Mouse (Mus musculus) neural tube, embryonic 11.5 days (tissue): ENCODE measurements around the gene Arvcf. TPM values are rescaled to one million over a fixed set of nuclear protein-coding genes. Genes with fewer than 3 reads are reported as not detected.

ENCODE experiments used
- ATAC-seq: fragments of 200-750 bp; cut with Nextera tagmentation; 2 replicates; pipeline ENCODE4 v1.8.0; 2017; ENCODE audit warnings: moderate number of reproducible peaks, mild to moderate bottlenecking, moderate TSS enrichment, moderate library complexity; ENCODE audit not compliant: insufficient read depth, low FRiP score, low TSS enrichment
- DNase-seq: peaks from one replicate; pipeline ENCODE4 v3.0.0-alpha.2; 2015; ENCODE audit warnings: low spot score
- H3K27ac ChIP-seq: fragments of 300-500 bp; sonication (generic); 2 replicates; pipeline ENCODE4 v1.5.1; 2014; ENCODE audit warnings: low read depth, mild to moderate bottlenecking, low read length
- H3K27me3 ChIP-seq: fragments of 300-500 bp; sonication (generic); 2 replicates; pipeline ENCODE4 v1.6.1; 2014; ENCODE audit warnings: mild to moderate bottlenecking, low read length, mixed read lengths; ENCODE audit not compliant: control insufficient read depth, insufficient read depth
- H3K36me3 ChIP-seq: fragments of 300-500 bp; sonication (generic); 2 replicates; pipeline ENCODE4 v1.6.1; 2014; ENCODE audit warnings: mild to moderate bottlenecking, low read length, moderate library complexity, mixed read lengths; ENCODE audit not compliant: control insufficient read depth, insufficient read depth
- H3K4me1 ChIP-seq: fragments of 300-500 bp; sonication (generic); 2 replicates; pipeline ENCODE4 v1.6.1; 2014; ENCODE audit warnings: low read length, mixed read lengths; ENCODE audit not compliant: control insufficient read depth, insufficient read depth
- H3K4me2 ChIP-seq: fragments of 300-500 bp; sonication (generic); 2 replicates; pipeline ENCODE4 v1.6.1; 2014; ENCODE audit warnings: low read depth, mild to moderate bottlenecking, moderate library complexity
- H3K4me3 ChIP-seq: fragments of 300-500 bp; sonication (generic); 2 replicates; pipeline ENCODE4 v1.5.1; 2014; ENCODE audit warnings: low read depth, low read length
- H3K9ac ChIP-seq: fragments of 300-500 bp; sonication (generic); 2 replicates; pipeline ENCODE4 v1.6.1; 2014; ENCODE audit warnings: mild to moderate bottlenecking, low read length
- H3K9me3 ChIP-seq: fragments of 300-500 bp; sonication (generic); 2 replicates; pipeline ENCODE4 v1.6.1; 2016; ENCODE audit warnings: low read length; ENCODE audit not compliant: control insufficient read depth
- WGBS: fragments of 180-500 bp; shearing (Covaris S2); extraction: QIAGEN DNeasy Blood & Tissue Kit; methylation state at CpG from one replicate; pipeline ENCODE4 v1.1.7; 2014; 5-methylcytosine and 5-hydroxymethylcytosine counted together
- polyA plus RNA-seq: library from polyadenylated mRNA; unstranded; fragments of >200 nt; fragmentation: Nextera tagmentation; extraction: Ambion mirVana; gene quantifications from 2 replicates; pipeline ENCODE4 v1.2.1, GENCODE M21; 2014

The Arvcf gene
- polyA plus RNA-seq, 1 experiment from 2014 or later, result 81.6 TPM

DNA sequence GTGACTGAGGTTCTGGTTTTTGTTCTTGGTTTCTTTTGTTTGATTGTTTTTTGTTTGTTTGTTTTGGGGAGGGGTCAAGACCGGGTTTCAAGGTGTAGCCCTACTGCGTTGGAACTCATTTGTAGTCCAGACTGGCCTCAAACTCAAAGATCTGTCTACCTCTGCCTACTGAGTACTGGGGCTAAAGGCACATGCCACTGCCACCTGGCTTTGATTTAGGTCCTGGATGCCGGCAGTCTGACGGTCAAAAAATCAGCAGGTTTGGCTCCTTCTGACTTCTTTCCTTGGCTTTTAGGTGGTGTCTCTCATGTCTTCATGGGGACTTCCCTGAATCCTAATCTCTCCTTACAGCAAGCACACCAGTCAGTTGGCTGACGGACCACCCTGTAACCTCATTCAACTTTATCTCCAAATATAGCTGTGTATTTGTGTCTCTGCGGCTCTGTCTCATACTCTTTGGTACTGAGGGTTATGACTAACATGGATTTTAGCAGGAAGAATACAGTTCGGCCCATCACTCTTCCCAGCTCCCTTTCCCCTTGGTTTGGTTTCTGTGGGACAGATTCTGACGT is 82.7 kb downstream of the Arvcf start:
- H3K27ac ChIP-seq, result no peak overlapping the region
- H3K4me3 ChIP-seq, result no peak overlapping the region
- DNase-seq, result no peak
- H3K9me3 ChIP-seq, result no peaks in the 10 kb centered on the region
- H3K4me2 ChIP-seq, result no peak overlapping the region
- H3K9ac ChIP-seq, result no peak overlapping the region
- no peaks in the 10 kb centered on the region for H3K36me3 ChIP-seq
- H3K4me1 ChIP-seq, result peaks cover 6% of the 10 kb centered on the region
- WGBS, result 83% methylated on average over 8 of the region's 8 CpGs
- no peaks in the 10 kb centered on the region for H3K27me3 ChIP-seq
- no peak for ATAC-seq

DNA sequence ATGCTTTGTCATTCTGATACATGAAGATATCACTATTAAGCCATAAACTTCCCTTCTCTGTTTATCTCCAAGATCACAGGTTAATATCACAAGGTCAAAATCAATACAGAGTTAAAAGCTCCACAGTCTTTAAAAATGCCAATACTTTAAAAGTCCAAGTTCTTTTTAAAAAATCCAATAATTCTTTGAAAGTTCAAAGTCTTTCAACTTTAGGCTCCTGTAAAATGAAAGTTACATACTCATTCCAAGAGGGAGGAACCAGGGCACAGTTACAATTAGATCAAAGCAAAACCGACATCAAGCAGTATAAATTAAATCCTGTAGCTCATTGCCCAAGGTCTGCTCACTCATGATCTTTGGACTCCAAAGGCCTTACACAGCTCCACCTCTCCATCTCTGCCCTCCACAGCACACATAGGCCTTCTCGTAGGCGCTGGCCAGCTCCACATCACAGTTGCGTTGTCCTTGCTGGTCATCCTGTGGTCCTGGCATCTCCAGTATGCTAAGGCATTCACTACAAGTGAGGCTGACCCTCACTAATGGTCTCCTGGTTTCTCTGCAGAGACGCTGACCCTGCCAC is 85.4 kb downstream of the Arvcf start:
- H3K27me3 ChIP-seq, result no peaks in the 10 kb centered on the region
- ATAC-seq (no peak), DNase-seq (no peak)
- no peak overlapping the region for H3K27ac ChIP-seq
- H3K9me3 ChIP-seq, result no peaks in the 10 kb centered on the region
- no peak overlapping the region for H3K9ac ChIP-seq
- H3K36me3 ChIP-seq, result no peaks in the 10 kb centered on the region; the same call in 1 of the 2 replicates
- no peak overlapping the region for H3K4me3 ChIP-seq
- no peaks in the 10 kb centered on the region for H3K4me1 ChIP-seq
- WGBS, result 96% methylated on average over 5 of the region's 5 CpGs
- no peak overlapping the region for H3K4me2 ChIP-seq

DNA sequence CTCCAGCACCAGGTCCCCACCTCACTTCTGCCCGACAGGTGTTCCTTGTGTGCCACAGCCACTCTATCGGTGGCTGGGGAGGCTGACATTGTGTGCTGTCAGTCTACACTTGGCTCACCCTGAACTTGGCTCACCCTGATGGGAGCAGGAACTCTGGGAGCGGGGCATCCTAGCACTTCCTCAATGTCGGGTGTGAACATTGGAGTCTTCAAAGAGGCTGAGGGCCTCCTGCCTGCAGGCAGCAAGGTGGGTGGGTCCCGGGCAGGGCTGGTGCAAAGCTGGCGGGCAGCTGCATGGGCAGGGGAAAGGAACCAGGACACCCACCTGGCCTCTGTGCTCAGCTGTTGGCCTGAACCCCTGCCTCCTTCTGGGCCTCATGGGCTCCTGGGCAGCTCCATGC is 88.1 kb downstream of the Arvcf start:
- 92% methylated on average over 6 of the region's 6 CpGs for WGBS
- Histone ChIP-seq H3K4me3 (no peak overlapping the region), H3K4me2 (no peak overlapping the region), H3K36me3 (no peaks in the 10 kb centered on the region; the same call in 1 of the 2 replicates), H3K27me3 (no peaks in the 10 kb centered on the region), H3K9ac (no peak overlapping the region), H3K9me3 (no peaks in the 10 kb centered on the region), H3K4me1 (no peaks in the 10 kb centered on the region), H3K27ac (no peak overlapping the region)
- DNase-seq, result no peak
- no peak for ATAC-seq

- no peaks in the 10 kb centered on the region; the same call in 1 of the 2 replicates for H3K36me3 ChIP-seq
- no peak overlapping the region for H3K4me3 ChIP-seq
- H3K9me3 ChIP-seq, result no peaks in the 10 kb centered on the region
- no peak overlapping the region for H3K4me2 ChIP-seq
- DNase-seq, result peak; percentile 93
- H3K27me3 ChIP-seq, result no peaks in the 10 kb centered on the region
- H3K27ac ChIP-seq, result no peak overlapping the region
- WGBS, result 33% methylated on average over 8 of the region's 8 CpGs
- peak; percentile 74 for ATAC-seq
- no peak overlapping the region for H3K9ac ChIP-seq
- H3K4me1 ChIP-seq, result no peaks in the 10 kb centered on the region
Observed at GRCm38 (mm10) chr16:18443385-18443841, 95.4 kb downstream of the Arvcf start.

DNA sequence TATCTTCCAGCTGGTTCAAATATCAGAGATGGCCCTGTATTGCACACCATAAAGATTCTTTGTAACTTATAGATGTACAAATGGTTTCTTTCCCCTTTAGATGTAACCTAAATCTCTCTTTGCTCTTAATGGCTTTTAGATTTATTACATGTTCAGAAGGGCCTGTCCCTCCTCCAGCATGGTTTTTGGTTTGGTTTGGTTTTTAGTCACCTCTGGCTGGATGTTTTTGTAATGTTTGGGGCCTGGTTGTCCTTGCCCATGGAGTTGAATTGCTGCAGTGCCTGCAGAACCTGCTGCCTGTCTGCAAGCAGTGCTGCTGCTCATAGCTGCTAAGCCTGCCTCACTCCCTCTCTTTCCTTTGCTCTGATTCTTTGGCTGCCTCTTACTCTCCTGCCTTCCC is 99.3 kb downstream of the Arvcf start:
- H3K27ac ChIP-seq, result no peak overlapping the region
- no peaks in the 10 kb centered on the region for H3K36me3 ChIP-seq
- ATAC-seq, result no peak
- no peak for DNase-seq
- H3K4me2 ChIP-seq, result no peak overlapping the region
- no peaks in the 10 kb centered on the region for H3K27me3 ChIP-seq
- H3K9ac ChIP-seq, result no peak overlapping the region
- no peaks in the 10 kb centered on the region for H3K9me3 ChIP-seq
- H3K4me1 ChIP-seq, result no peaks in the 10 kb centered on the region
- H3K4me3 ChIP-seq, result no peak overlapping the region

DNA sequence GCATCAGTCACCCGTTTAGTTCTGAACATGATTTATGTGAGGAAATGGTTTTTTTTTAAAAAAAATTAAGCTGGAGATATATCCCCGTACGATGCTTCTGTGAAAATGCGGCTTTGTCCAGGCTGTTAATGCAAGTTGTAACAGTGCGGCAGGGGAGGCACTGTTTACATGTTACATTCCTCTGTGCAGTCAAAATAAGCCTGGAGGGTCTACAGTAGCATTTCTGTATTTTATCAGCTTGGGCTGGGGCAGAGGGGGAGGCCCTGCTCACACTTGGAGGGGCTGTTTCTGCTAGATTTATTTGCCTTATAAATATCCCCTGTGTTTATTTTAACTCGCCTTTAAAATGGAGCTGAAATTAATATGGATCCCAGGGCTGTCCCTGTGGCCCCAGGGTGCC is 100.1 kb downstream of the Arvcf start:
- ATAC-seq (no peak), DNase-seq (no peak)
- no peak overlapping the region for H3K4me3 ChIP-seq
- no peaks in the 10 kb centered on the region for H3K36me3 ChIP-seq
- H3K9me3 ChIP-seq, result no peaks in the 10 kb centered on the region
- no peak overlapping the region for H3K4me2 ChIP-seq
- no peak overlapping the region for H3K9ac ChIP-seq
- 68% methylated on average over 6 of the region's 6 CpGs for WGBS
- H3K27me3 ChIP-seq, result no peaks in the 10 kb centered on the region
- no peaks in the 10 kb centered on the region for H3K4me1 ChIP-seq
- H3K27ac ChIP-seq, result no peak overlapping the region

DNA sequence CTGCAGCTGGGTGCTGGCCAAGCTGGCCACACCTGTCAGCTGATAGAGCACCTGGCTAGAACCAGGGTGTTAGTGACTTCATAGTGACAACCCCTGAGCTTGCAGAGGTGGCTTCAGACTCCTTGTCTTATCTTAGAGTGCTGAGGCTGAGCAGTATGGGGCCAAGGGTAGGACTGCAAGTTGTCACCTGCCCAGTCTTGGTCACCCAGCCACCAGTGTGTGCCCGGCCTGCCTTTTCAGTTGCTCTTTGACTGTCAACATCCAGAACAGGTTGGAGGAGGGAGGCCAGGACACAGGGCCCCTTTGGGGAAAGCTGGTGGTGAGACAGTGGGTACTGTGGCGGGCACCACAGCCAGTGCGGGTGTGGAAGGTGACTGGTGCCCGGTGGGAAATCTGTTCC is 101.0 kb downstream of the Arvcf start:
- H3K9ac ChIP-seq, result no peak overlapping the region
- H3K9me3 ChIP-seq, result no peaks in the 10 kb centered on the region
- ATAC-seq, result no peak
- no peaks in the 10 kb centered on the region for H3K4me1 ChIP-seq
- H3K4me3 ChIP-seq, result no peak overlapping the region
- no peaks in the 10 kb centered on the region for H3K36me3 ChIP-seq
- 96% methylated on average over 4 of the region's 4 CpGs for WGBS
- no peak overlapping the region for H3K4me2 ChIP-seq
- H3K27me3 ChIP-seq, result no peaks in the 10 kb centered on the region
- DNase-seq, result no peak
- no peak overlapping the region for H3K27ac ChIP-seq

- Histone ChIP-seq H3K36me3 (no peaks in the 10 kb centered on the region), H3K27ac (no peak overlapping the region), H3K4me2 (no peak overlapping the region), H3K9ac (no peak overlapping the region), H3K4me3 (no peak overlapping the region), H3K9me3 (no peaks in the 10 kb centered on the region), H3K27me3 (no peaks in the 10 kb centered on the region), H3K4me1 (no peaks in the 10 kb centered on the region)
- DNase-seq (no peak), ATAC-seq (no peak)
- WGBS, result 67% methylated on average over 9 of the region's 9 CpGs
Observed at GRCm38 (mm10) chr16:18451486-18452181, 103.7 kb downstream of the Arvcf start.

DNA sequence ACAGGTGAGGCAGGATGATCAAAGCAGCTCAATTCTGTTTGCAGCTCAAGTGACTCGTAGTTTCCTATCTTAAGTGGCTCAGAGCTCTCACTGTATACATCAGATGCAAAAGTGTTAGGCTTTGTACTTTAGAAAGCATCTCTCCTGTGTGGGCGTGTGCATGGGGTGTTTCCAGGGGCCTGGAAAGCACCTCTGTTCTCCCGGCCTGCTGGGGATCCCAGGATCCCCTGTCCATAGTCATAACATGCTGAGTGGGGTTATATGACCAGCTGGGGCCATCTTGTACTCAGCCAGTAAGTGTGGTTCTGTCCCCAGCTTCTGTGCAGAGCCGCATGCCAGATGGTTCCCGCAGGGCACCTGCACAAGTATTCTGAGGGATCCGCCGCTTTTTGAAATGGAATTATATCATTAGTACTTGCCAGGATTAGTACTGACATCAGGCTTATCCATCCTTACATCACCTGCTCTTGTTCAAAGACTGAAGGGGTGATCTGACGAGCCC is 104.4 kb downstream of the Arvcf start:
- H3K27ac ChIP-seq, result no peak overlapping the region
- ATAC-seq (no peak), DNase-seq (no peak)
- no peak overlapping the region for H3K4me2 ChIP-seq
- no peaks in the 10 kb centered on the region for H3K4me1 ChIP-seq
- no peak overlapping the region for H3K9ac ChIP-seq
- H3K36me3 ChIP-seq, result no peaks in the 10 kb centered on the region
- H3K4me3 ChIP-seq, result no peak overlapping the region
- H3K9me3 ChIP-seq, result no peaks in the 10 kb centered on the region
- H3K27me3 ChIP-seq, result no peaks in the 10 kb centered on the region
- 80% methylated on average over 8 of the region's 8 CpGs for WGBS
